Mouse (Mus musculus) CH12.LX (cell line): ENCODE data around the gene Prr15l.

Experiments
- CTCF ChIP-seq, 2 experiments: IDR thresholded peaks in 1 of 2; conservative IDR thresholded peaks in 1 of 2; 2 replicates each; pipeline ENCODE4 v1.5.1; 2011 to 2012; ENCODE audit warnings: low read depth in 2 of 2, low read length in 2 of 2, improper control_type of control experiment in 1 of 2, inconsistent platforms in 1 of 2, mild to moderate bottlenecking in 1 of 2, moderate library complexity in 1 of 2
- E2F4 ChIP-seq: IDR thresholded peaks from 2 replicates; pipeline ENCODE4 v1.6.1; 2011; ENCODE audit warnings: low read depth, low read length, improper control_type of control experiment; ENCODE audit not compliant: insufficient replicate concordance
- EP300 ChIP-seq: IDR thresholded peaks from 2 replicates; pipeline ENCODE4 v1.6.1; 2011; ENCODE audit warnings: low read length, improper control_type of control experiment
- MAFK ChIP-seq: IDR thresholded peaks from 2 replicates; pipeline ENCODE4 v1.6.1; 2011; ENCODE audit warnings: low read length, improper control_type of control experiment; ENCODE audit not compliant: insufficient replicate concordance
- MAX ChIP-seq: IDR thresholded peaks from 2 replicates; pipeline ENCODE4 v1.6.1; 2011; ENCODE audit warnings: low read length, improper control_type of control experiment
- POLR2A ChIP-seq: IDR thresholded peaks from 2 replicates; pipeline ENCODE4 v1.6.1; 2011; ENCODE audit warnings: low read depth, mild to moderate bottlenecking, improper control_type of control experiment, low read length

DNA sequence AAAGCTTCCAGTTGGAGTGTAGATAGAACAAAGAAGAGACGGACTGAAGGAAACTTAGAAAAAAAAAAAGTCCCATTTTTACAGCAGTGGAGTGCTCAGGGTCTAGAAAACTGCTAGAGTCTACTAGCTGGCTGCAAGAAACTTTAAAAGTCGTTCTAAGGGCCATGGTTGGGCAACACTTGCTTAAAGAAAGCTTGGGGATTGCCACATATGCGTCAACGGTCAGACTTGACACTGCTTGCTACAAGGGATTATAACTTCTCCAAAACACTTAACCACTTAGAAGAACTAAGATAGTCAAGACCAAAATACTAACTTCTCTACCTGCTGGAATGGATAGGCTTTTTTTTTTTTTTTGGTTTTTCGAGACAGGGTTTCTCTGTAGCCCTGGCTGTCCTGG lies 46.9 kb downstream of the Prr15l start:
- TF ChIP-seq MAFK (no peak), CTCF (conservative IDR thresholded peaks at IDR 0.05 in 1 of 2, IDR thresholded peaks at IDR 0.05 in 1 of 2; ENCODE audit: low read depth in 2 of 2, low read length in 2 of 2) (no peak), E2F4 (no peak), EP300 (no peak), POLR2A (no peak), MAX (no peak)
